Mouse (Mus musculus) midbrain, embryonic 10.5 days (tissue): ENCODE data around the gene Ntsr1. TPM values are rescaled to one million over a fixed set of nuclear protein-coding genes. Genes with fewer than 3 reads are reported as not detected.
A peak's percentile ranks its signal among the peaks of the same experiment; 100 is the strongest.

Experiments used
- DNase-seq: peaks from one replicate; pipeline ENCODE4 v3.0.0-alpha.2; 2017; ENCODE audit warnings: low spot score
- H3K27ac ChIP-seq: fragments of 300-500 bp; sonication (generic); replicated peaks from 2 replicates; pipeline ENCODE4 v1.5.1; 2016; ENCODE audit warnings: mild to moderate bottlenecking
- H3K27me3 ChIP-seq: fragments of 300-500 bp; sonication (generic); 2 replicates; pipeline ENCODE4 v1.6.1; 2016; ENCODE audit warnings: low read depth, mild to moderate bottlenecking; ENCODE audit not compliant: poor library complexity, severe bottlenecking
- H3K36me3 ChIP-seq: fragments of 300-500 bp; sonication (generic); 2 replicates; pipeline ENCODE4 v1.6.1; 2016; ENCODE audit warnings: mild to moderate bottlenecking, moderate library complexity
- H3K4me1 ChIP-seq: fragments of 300-500 bp; sonication (generic); 2 replicates; pipeline ENCODE4 v1.6.1; 2016
- H3K4me3 ChIP-seq: fragments of 300-500 bp; sonication (generic); 2 replicates; pipeline ENCODE4 v1.5.1; 2016; ENCODE audit warnings: mild to moderate bottlenecking, moderate library complexity
- H3K9me3 ChIP-seq: fragments of 300-500 bp; sonication (generic); replicated peaks from 2 replicates; pipeline ENCODE4 v1.6.1; 2016; ENCODE audit warnings: mild to moderate bottlenecking
- WGBS: fragments of 180-500 bp; shearing (Covaris S2); methylation state at CpG from one replicate; pipeline ENCODE4 v1.1.7; 2016; 5-methylcytosine and 5-hydroxymethylcytosine counted together
- polyA plus RNA-seq: library from polyadenylated mRNA; unstranded; fragments of >200 nt; fragmentation: Nextera tagmentation; extraction: Ambion mirVana; gene quantifications from 2 replicates; pipeline ENCODE4 v1.2.1, GENCODE M21; 2016

The Ntsr1 gene
- polyA plus RNA-seq, 1 experiment from 2014 or later = 0.10 TPM

DNA sequence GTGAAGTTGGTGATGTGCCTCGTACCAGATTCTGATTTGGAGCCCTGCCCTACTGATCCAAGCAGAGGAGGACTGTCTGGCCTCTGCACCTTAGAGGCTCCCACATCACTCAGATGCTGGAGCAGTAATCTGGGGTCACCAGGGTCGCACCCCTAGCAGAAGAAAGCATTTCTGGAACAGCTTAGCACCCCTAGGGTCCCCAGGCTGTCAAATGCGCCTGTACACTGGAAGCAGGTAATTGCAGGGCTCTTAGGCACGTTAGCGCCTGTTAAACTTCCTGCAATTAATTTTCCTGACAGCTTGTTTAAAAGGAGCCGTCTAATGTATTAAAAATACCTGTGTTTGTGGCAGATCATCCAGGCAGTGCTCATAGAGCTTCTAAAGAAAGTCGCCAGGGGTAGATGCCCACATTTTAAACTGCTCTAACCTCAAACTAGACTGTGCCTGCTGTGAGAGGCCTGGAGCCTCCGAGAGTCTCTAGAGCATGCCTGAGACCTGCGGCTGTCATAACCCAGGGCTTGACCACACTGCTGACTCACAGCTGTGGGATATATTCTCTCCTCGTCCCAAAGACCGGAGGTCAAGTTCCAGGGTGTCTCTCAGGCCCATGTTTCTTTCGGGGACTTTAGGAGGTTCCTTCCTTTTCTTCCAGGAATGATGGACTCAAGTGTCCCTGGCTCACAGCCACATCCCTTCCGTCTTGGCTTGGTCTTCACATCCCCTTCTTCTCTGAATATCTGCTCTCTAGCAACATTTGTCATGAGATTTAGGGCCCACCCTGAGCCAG, 12.3 kb downstream of the Ntsr1 start:
- Histone ChIP-seq H3K4me1 (peaks cover 54% of the 10 kb centered on the region), H3K36me3 (no peaks in the 10 kb centered on the region), H3K9me3 (no peaks in the 10 kb centered on the region), H3K27me3 (peaks cover 96% of the 10 kb centered on the region), H3K27ac (no peak overlapping the region), H3K4me3 (no peak overlapping the region)
- DNase-seq = no peak
- WGBS = 79% methylated on average over 13 of the region's 13 CpGs

DNA sequence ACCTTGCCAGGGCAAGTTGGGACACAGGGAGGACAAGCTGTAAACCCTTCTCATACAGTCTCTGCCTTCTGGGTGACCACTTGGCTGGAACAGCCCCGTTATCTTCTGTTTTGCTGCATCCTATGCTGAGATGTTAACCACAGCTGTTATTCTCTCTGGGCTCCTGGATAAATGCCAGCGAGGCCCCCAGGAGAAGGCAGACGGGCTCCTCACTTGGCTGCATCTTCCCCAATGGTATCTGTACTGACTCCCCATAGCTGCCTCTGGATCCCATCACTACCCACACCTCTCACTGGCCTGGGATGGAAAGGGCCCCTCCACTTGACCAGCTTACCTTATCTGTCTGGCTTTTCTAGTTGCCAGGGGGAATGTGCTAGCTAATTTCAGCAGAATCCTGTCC, 13.2 kb downstream of the Ntsr1 start:
- Histone ChIP-seq H3K36me3 (no peaks in the 10 kb centered on the region), H3K9me3 (no peaks in the 10 kb centered on the region), H3K27me3 (peaks cover 97% of the 10 kb centered on the region), H3K4me3 (no peak overlapping the region), H3K4me1 (peaks cover 50% of the 10 kb centered on the region), H3K27ac (no peak overlapping the region)
- WGBS = 89% methylated on average over 3 of the region's 3 CpGs
- no peak for DNase-seq

- peaks cover 95% of the 10 kb centered on the region for H3K27me3 ChIP-seq
- 43% methylated on average over 4 of the region's 4 CpGs for WGBS
Observed at GRCm38 (mm10) chr2:180513835-180514234, 14.1 kb downstream of the Ntsr1 start.

GRCm38 (mm10) chr2:180521437-180522221, 21.9 kb downstream of the Ntsr1 start:
- peaks cover 5% of the 10 kb centered on the region; the same call in 1 of the 2 replicates for H3K9me3 ChIP-seq
- peaks cover 66% of the 10 kb centered on the region for H3K27me3 ChIP-seq
- no peak overlapping the region for H3K4me3 ChIP-seq
- 76% methylated on average over 5 of the region's 5 CpGs for WGBS
- H3K27ac ChIP-seq = no peak overlapping the region
- no peaks in the 10 kb centered on the region for H3K4me1 ChIP-seq
- DNase-seq = no peak
- H3K36me3 ChIP-seq = no peaks in the 10 kb centered on the region

More at GRCm38 (mm10) chr2:180513835-180514234, 14.1 kb downstream of the Ntsr1 start:
- Histone ChIP-seq H3K27ac (no peak overlapping the region), H3K9me3 (no peaks in the 10 kb centered on the region), H3K4me1 (peaks cover 42% of the 10 kb centered on the region), H3K4me3 (no peak overlapping the region), H3K36me3 (no peaks in the 10 kb centered on the region)
- DNase-seq = no peak

DNA sequence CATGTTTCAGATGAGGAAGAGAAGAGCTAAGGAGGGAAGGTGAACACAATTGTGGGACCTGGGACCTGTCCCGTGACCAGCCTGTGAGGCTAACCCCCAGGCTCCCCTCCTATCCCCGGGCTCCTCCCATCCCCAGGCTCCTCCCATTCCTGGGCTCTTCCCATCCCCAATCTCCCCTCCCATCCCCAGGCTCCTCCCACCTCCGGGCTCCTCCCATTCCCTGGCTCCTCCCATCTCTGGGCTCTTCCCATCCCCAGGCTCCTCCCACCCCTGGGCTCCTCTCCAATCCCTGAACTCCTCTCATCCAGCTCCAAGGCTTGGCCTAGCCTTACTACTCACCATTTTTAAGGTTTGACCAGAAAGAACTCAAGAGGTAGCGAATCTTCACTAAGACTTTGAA, 23.0 kb downstream of the Ntsr1 start:
- H3K4me3 ChIP-seq = no peak overlapping the region
- H3K27ac ChIP-seq = no peak overlapping the region
- DNase-seq = no peak
- no peaks in the 10 kb centered on the region for H3K36me3 ChIP-seq
- WGBS = 64% methylated on average over 4 of the region's 4 CpGs
- H3K27me3 ChIP-seq = peaks cover 67% of the 10 kb centered on the region
- peaks cover 5% of the 10 kb centered on the region for H3K4me1 ChIP-seq
- peaks cover 5% of the 10 kb centered on the region; the same call in 1 of the 2 replicates for H3K9me3 ChIP-seq

DNA sequence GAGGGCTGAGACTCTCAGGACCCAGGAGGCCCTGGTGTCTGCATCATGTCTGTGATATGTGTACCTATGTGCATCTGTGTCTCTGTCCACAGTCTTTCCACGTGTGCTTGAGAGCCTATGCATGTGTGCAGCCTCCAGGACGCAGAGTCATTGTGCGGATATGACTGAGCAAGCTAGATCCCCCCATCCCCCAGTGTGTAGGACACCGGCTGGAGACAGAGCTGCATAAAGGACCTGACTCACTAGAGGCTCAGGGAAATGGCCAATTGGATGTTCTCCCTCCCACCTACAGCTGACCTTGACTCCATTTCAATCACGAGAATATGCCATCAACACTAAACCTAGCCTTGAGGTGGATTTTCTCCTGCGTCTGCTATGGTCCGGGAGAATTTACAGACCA, 27.7 kb downstream of the Ntsr1 start:
- Histone ChIP-seq H3K36me3 (no peaks in the 10 kb centered on the region), H3K27me3 (peaks cover 89% of the 10 kb centered on the region), H3K4me1 (peaks cover 40% of the 10 kb centered on the region), H3K27ac (no peak overlapping the region), H3K4me3 (no peak overlapping the region), H3K9me3 (no peaks in the 10 kb centered on the region)
- no peak for DNase-seq
- 78% methylated on average over 7 of the region's 7 CpGs for WGBS

DNA sequence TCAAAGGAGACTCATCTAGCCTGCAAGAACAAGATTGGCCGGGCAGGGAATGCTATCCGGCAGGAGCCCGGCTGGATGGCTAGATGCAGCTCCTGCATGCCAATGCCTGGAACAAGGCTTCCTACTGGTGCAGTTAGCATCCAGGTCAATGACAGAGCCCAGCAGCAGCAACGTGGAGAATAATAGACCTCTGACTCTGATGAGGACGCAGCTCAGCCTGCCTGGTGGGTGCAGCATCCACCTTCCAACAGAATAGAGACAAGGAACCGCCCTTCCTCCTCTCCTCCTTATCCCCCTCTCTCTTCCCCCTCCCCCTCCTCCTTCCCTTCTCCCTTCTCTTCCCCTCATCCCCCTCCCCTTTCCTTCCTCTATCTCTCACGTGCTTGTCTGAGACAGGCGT, 28.1 kb downstream of the Ntsr1 start:
- H3K27me3 ChIP-seq = peaks cover 89% of the 10 kb centered on the region

GRCm38 (mm10) chr2:180530130-180530529, 30.4 kb downstream of the Ntsr1 start:
- no peak overlapping the region for H3K27ac ChIP-seq
- WGBS = 38% methylated on average over 7 of the region's 7 CpGs
- H3K4me1 ChIP-seq = peaks cover 49% of the 10 kb centered on the region
- no peak overlapping the region; the same call in 1 of the 2 replicates for H3K4me3 ChIP-seq
- H3K36me3 ChIP-seq = no peaks in the 10 kb centered on the region
- DNase-seq = no peak
- peaks cover 85% of the 10 kb centered on the region for H3K27me3 ChIP-seq
- no peaks in the 10 kb centered on the region for H3K9me3 ChIP-seq

More for the DNA sequence above, 28.1 kb downstream of the Ntsr1 start:
- no peaks in the 10 kb centered on the region for H3K9me3 ChIP-seq
- no peak overlapping the region for H3K27ac ChIP-seq
- peaks cover 45% of the 10 kb centered on the region for H3K4me1 ChIP-seq
- H3K36me3 ChIP-seq = no peaks in the 10 kb centered on the region
- no peak for DNase-seq
- no peak overlapping the region for H3K4me3 ChIP-seq
- WGBS = 18% methylated on average over 8 of the region's 8 CpGs

DNA sequence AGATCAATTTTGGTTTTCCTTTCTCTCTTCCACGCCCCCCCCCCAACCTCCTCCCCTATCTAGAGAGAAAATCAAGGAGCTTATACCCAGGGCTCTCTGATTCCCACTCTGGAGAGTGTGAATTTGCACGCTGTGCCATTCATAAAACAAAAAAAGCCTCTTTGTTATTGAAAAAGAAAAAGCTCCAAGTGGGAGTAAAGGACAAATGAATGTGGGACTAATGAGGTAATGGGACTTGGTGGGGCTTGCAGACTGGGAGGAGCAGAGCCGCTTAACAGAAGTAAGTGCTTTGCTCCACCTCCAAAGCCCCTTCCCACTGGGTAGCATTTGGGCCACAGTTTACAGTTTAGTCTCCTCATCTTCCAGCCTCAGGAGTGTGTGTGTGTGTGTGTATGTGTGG, 30.8 kb downstream of the Ntsr1 start:
- Histone ChIP-seq H3K4me3 (no peak overlapping the region), H3K36me3 (no peaks in the 10 kb centered on the region), H3K4me1 (peaks cover 49% of the 10 kb centered on the region), H3K27me3 (peaks cover 81% of the 10 kb centered on the region), H3K9me3 (no peaks in the 10 kb centered on the region), H3K27ac (no peak overlapping the region)
- DNase-seq = no peak
- WGBS = 20% methylated on average over 3 of the region's 3 CpGs

DNA sequence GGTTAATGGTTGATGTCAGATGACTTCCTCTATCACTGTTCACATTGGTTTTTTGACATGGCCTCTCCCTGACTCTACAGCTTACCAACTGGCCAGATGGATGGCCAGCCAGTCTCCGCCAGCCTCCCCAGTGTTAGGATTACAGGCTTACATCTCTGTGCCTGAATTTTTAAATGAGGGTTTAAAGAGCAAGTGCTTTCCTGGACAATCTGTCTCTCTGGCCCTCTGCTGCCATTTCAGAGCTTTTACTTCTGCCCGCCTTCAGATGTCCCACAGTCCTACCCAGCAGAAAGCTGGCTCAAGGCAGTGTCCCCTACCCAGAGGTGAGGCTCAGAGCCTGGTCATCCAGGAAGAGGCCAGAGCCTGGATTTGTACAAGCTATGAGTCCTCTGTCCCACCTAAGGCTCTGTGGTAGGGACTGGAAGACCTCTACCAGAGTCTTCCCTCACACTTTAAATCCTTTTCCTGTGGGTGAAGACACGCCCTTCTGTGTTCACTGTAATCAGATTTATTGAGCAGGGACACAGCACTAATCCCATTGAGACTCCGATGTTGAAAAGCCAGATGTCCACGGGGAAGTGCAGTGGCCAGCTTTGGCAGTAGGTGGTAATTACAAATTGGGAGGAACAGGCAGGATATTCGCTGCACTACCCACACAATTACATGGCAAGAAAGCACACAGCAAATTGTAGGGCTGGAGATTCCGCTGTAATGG, 32.1 kb downstream of the Ntsr1 start:
- 55% methylated on average over 7 of the region's 7 CpGs for WGBS
- Histone ChIP-seq H3K27me3 (peaks cover 68% of the 10 kb centered on the region), H3K27ac (no peak overlapping the region; the same call in 1 of the 2 replicates), H3K9me3 (no peaks in the 10 kb centered on the region), H3K36me3 (no peaks in the 10 kb centered on the region), H3K4me1 (peaks cover 55% of the 10 kb centered on the region), H3K4me3 (no peak overlapping the region)
- DNase-seq = no peak

- H3K4me1 ChIP-seq = peaks cover 55% of the 10 kb centered on the region
- WGBS = 55% methylated on average over 6 of the region's 6 CpGs
- H3K4me3 ChIP-seq = no peak overlapping the region
- no peaks in the 10 kb centered on the region for H3K36me3 ChIP-seq
- peaks cover 65% of the 10 kb centered on the region for H3K27me3 ChIP-seq
- DNase-seq = no peak
- 0 out of 2 replicates have a peak overlapping the region, but pooled peaks have one; percentile 33 for H3K27ac ChIP-seq
- H3K9me3 ChIP-seq = no peaks in the 10 kb centered on the region
Observed at GRCm38 (mm10) chr2:180532386-180532995, 32.7 kb downstream of the Ntsr1 start.

DNA sequence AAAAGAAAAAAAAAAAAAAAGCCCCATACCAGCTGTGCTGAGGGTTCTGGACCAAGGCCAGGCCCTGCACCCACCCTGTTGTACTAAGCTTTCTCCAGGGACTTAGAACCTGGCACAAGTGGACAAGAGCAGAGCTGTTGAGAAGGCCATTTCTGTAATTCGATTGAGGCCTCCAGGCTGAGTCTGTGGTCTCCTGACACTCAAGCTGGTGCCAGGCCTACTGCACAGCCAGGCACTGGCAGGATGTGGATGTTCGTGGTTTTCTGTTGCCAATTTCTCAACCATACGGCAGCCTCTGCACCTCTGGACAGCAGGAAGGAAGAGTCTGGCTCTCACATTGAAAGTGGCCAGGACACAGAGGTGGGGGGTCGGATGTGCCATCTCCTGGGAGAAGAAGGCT, 33.5 kb downstream of the Ntsr1 start:
- Histone ChIP-seq H3K27me3 (peaks cover 58% of the 10 kb centered on the region), H3K4me3 (no peak overlapping the region), H3K9me3 (no peaks in the 10 kb centered on the region), H3K27ac (no peak overlapping the region), H3K36me3 (no peaks in the 10 kb centered on the region), H3K4me1 (peaks cover 48% of the 10 kb centered on the region)
- WGBS = 80% methylated on average over 4 of the region's 4 CpGs
- no peak for DNase-seq
